Mouse (Mus musculus) midbrain, embryonic 10.5 days (tissue): ENCODE measurements at regions not wholly inside any gene's neighbourhood (a gene's known extent, or its start where the extent isn't known, plus 50 kb on each side); places are given as distances from the start of the nearest gene placed in this dataset.

Experiments used
- DNase-seq: peaks from one replicate; pipeline ENCODE4 v3.0.0-alpha.2; 2017; ENCODE audit warnings: low spot score
- H3K27ac ChIP-seq: fragments of 300-500 bp; sonication (generic); replicated peaks from 2 replicates; pipeline ENCODE4 v1.5.1; 2016; ENCODE audit warnings: mild to moderate bottlenecking
- H3K27me3 ChIP-seq: fragments of 300-500 bp; sonication (generic); 2 replicates; pipeline ENCODE4 v1.6.1; 2016; ENCODE audit warnings: low read depth, mild to moderate bottlenecking; ENCODE audit not compliant: poor library complexity, severe bottlenecking
- H3K36me3 ChIP-seq: fragments of 300-500 bp; sonication (generic); 2 replicates; pipeline ENCODE4 v1.6.1; 2016; ENCODE audit warnings: mild to moderate bottlenecking, moderate library complexity
- H3K4me1 ChIP-seq: fragments of 300-500 bp; sonication (generic); 2 replicates; pipeline ENCODE4 v1.6.1; 2016
- H3K4me3 ChIP-seq: fragments of 300-500 bp; sonication (generic); 2 replicates; pipeline ENCODE4 v1.5.1; 2016; ENCODE audit warnings: mild to moderate bottlenecking, moderate library complexity
- H3K9me3 ChIP-seq: fragments of 300-500 bp; sonication (generic); replicated peaks from 2 replicates; pipeline ENCODE4 v1.6.1; 2016; ENCODE audit warnings: mild to moderate bottlenecking
- whole genome bisulfite sequencing: fragments of 180-500 bp; shearing (Covaris S2); methylation state at CpG from one replicate; pipeline ENCODE4 v1.1.7; 2016; 5-methylcytosine and 5-hydroxymethylcytosine counted together

GRCm38 (mm10) chr1:43882576-43882975 lies 50.9 kb upstream of the Tpp2 start:
- Histone ChIP-seq H3K36me3 (no peaks in the 10 kb centered on the region), H3K9me3 (no peaks in the 10 kb centered on the region), H3K4me1 (peaks cover 8% of the 10 kb centered on the region), H3K27ac (peak overlapping the region; percentile 53; the same call in 1 of the 2 replicates), H3K4me3 (no peak overlapping the region), H3K27me3 (no peaks in the 10 kb centered on the region)
- no peak for DNase-seq
- WGBS, result 32% methylated on average over 11 of the region's 11 CpGs

GRCm38 (mm10) chr1:43880396-43880795 lies 52.8 kb upstream of the Uxs1 start:
- Histone ChIP-seq H3K36me3 (no peaks in the 10 kb centered on the region), H3K4me1 (peaks cover 8% of the 10 kb centered on the region), H3K4me3 (no peak overlapping the region), H3K27ac (no peak overlapping the region), H3K9me3 (no peaks in the 10 kb centered on the region), H3K27me3 (no peaks in the 10 kb centered on the region)
- 81% methylated on average over 3 of the region's 3 CpGs for WGBS
- no peak for DNase-seq

GRCm38 (mm10) chr1:43879896-43880295 lies 52.3 kb upstream of the Uxs1 start:
- no peak for DNase-seq
- H3K4me3 ChIP-seq, result no peak overlapping the region
- 77% methylated on average over 4 of the region's 4 CpGs for WGBS
- no peaks in the 10 kb centered on the region for H3K9me3 ChIP-seq
- no peaks in the 10 kb centered on the region for H3K36me3 ChIP-seq
- no peaks in the 10 kb centered on the region for H3K27me3 ChIP-seq
- no peak overlapping the region for H3K27ac ChIP-seq
- peaks cover 8% of the 10 kb centered on the region for H3K4me1 ChIP-seq

GRCm38 (mm10) chr1:43879163-43879562 lies 51.6 kb upstream of the Uxs1 start:
- 88% methylated on average over 8 of the region's 8 CpGs for WGBS
- no peaks in the 10 kb centered on the region for H3K9me3 ChIP-seq
- no peaks in the 10 kb centered on the region for H3K27me3 ChIP-seq
- DNase-seq, result no peak
- no peak overlapping the region for H3K27ac ChIP-seq
- H3K4me1 ChIP-seq, result peaks cover 8% of the 10 kb centered on the region
- no peak overlapping the region for H3K4me3 ChIP-seq
- no peaks in the 10 kb centered on the region for H3K36me3 ChIP-seq

- H3K9me3 ChIP-seq, result no peaks in the 10 kb centered on the region
- no peaks in the 10 kb centered on the region for H3K36me3 ChIP-seq
- H3K27me3 ChIP-seq, result no peaks in the 10 kb centered on the region
- H3K4me3 ChIP-seq, result no peak overlapping the region
- no peak overlapping the region for H3K27ac ChIP-seq
- 89% methylated on average over 2 of the region's 2 CpGs for WGBS
- H3K4me1 ChIP-seq, result peaks cover 8% of the 10 kb centered on the region
- no peak for DNase-seq
Measured at GRCm38 (mm10) chr1:43878163-43878562, 50.6 kb upstream of the Uxs1 start.

GRCm38 (mm10) chr1:43877704-43878103 lies 50.1 kb upstream of the Uxs1 start:
- H3K27me3 ChIP-seq, result no peaks in the 10 kb centered on the region
- H3K4me1 ChIP-seq, result peaks cover 7% of the 10 kb centered on the region
- no peaks in the 10 kb centered on the region for H3K9me3 ChIP-seq
- no peaks in the 10 kb centered on the region for H3K36me3 ChIP-seq
- H3K4me3 ChIP-seq, result no peak overlapping the region
- H3K27ac ChIP-seq, result no peak overlapping the region
- no peak for DNase-seq
